Mouse (Mus musculus) ovary, postnatal 10 days (tissue): Measurements from ENCODE around the gene Ttc13.

Experiments
- DNase-seq: peaks from one replicate; pipeline ENCODE4 v3.0.0; 2022; ENCODE audit warnings: low spot score

The Ttc13 gene

GRCm38 (mm10) chr8:124721862-124722515 lies at the start of gene Ttc13, which contains the start of gene Arv1:
Gene Ttc13 (minus strand): TSS chr8:124721983.
Gene Arv1 (plus strand): TSS chr8:124722139.
- DNase-seq: peak; percentile 70

GRCm38 (mm10) chr8:124763061-124763460 lies 41.3 kb upstream of the Ttc13 start:
- no peak for DNase-seq

- no peak for DNase-seq
Observed at GRCm38 (mm10) chr8:124758544-124758943, 36.8 kb upstream of the Ttc13 start.

GRCm38 (mm10) chr8:124756601-124757000 lies 34.8 kb upstream of the Ttc13 start:
- DNase-seq: no peak

GRCm38 (mm10) chr8:124756153-124756552 lies 34.4 kb upstream of the Ttc13 start:
- no peak for DNase-seq

- DNase-seq: no peak
Observed at GRCm38 (mm10) chr8:124755481-124755880, 33.7 kb upstream of the Ttc13 start.

GRCm38 (mm10) chr8:124754792-124755190 lies 33.0 kb upstream of the Ttc13 start:
- no peak for DNase-seq

GRCm38 (mm10) chr8:124754101-124754791 lies 32.5 kb upstream of the Ttc13 start:
- no peak for DNase-seq

- no peak for DNase-seq
Observed at GRCm38 (mm10) chr8:124752325-124752862, 30.6 kb upstream of the Ttc13 start.

GRCm38 (mm10) chr8:124751709-124752173 lies 30.0 kb upstream of the Ttc13 start, which contains the start of gene Fam89a:
Gene Fam89a (minus strand): TSS chr8:124751832.
- DNase-seq: no peak

- no peak for DNase-seq
Observed at GRCm38 (mm10) chr8:124751191-124751590, 29.4 kb upstream of the Ttc13 start.

GRCm38 (mm10) chr8:124746661-124747060 lies 24.9 kb upstream of the Ttc13 start:
- DNase-seq: no peak

- DNase-seq: no peak
Observed at GRCm38 (mm10) chr8:124739268-124739667, 17.5 kb upstream of the Ttc13 start.

GRCm38 (mm10) chr8:124735371-124735911 lies 13.7 kb upstream of the Ttc13 start:
- no peak for DNase-seq

- DNase-seq: no peak
Observed at GRCm38 (mm10) chr8:124732828-124733227, 11.0 kb upstream of the Ttc13 start.

GRCm38 (mm10) chr8:124724301-124724700 lies 2.5 kb upstream of the Ttc13 start:
- no peak for DNase-seq

- DNase-seq: no peak
Observed at GRCm38 (mm10) chr8:124720938-124721861, 583 bp downstream of the Ttc13 start.

- no peak for DNase-seq
Observed at GRCm38 (mm10) chr8:124720133-124720532, 1.6 kb downstream of the Ttc13 start.

- no peak for DNase-seq
Observed at GRCm38 (mm10) chr8:124715736-124716135, 6.0 kb downstream of the Ttc13 start.

GRCm38 (mm10) chr8:124713207-124713606 lies 8.6 kb downstream of the Ttc13 start:
- DNase-seq: no peak

- DNase-seq: no peak
Observed at GRCm38 (mm10) chr8:124705823-124706222, 16.0 kb downstream of the Ttc13 start.

- DNase-seq: no peak
Observed at GRCm38 (mm10) chr8:124704376-124704775, 17.4 kb downstream of the Ttc13 start.
